Mouse (Mus musculus): ENCODE data around the gene Ccdc138. TPM values are rescaled to one million over a fixed set of nuclear protein-coding genes. Genes with fewer than 3 reads are reported as not detected.
"Not testable (repeated sequence)": the region's sequence is repeated elsewhere in the genome, so short reads cannot be mapped to it uniquely, and the experiment has no call there.

Ccdc138 gene
- total RNA-seq (2021): 1 to 10 TPM; 3.9 to 5.2 TPM

- peak; percentile 78 to 91 for DNase-seq (ENCODE audit: extremely low spot score in 1 of 2, low spot score in 1 of 2)
Measured at GRCm38 (mm10) chr10:58497320-58498284, at the start of gene Ccdc138. TSS of gene Ccdc138 (plus strand) at chr10:58497948.

GRCm38 (mm10) chr10:58451575-58451974 is 46.2 kb upstream of the Ccdc138 start:
- no peak for DNase-seq (ENCODE audit: extremely low spot score in 1 of 2, low spot score in 1 of 2)

- no peak for DNase-seq (ENCODE audit: extremely low spot score in 1 of 2, low spot score in 1 of 2)
Measured at GRCm38 (mm10) chr10:58452185-58452584, 45.6 kb upstream of the Ccdc138 start.

DNA sequence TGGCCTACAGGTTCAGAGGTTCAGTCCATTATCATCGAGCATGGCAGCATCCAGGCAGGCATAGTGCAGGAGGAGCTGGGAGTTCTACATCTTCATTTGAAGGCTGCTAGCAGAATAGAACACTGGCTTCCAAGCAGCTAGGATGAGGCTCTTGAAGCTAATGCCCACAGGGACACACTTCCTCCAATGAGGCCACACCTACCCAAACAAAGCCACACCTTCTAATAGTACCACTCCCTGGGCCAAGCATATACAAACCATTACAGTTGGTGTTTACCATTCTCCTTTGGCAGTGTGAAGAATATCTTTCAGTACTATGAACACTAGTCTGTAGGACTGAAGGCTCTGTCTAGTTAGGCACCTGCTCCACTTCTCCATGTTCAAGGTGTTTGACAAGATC is 37.9 kb upstream of the Ccdc138 start:
- no peak for DNase-seq (ENCODE audit: extremely low spot score in 1 of 2, low spot score in 1 of 2)

- no peak for DNase-seq (ENCODE audit: extremely low spot score in 1 of 2, low spot score in 1 of 2)
Measured at GRCm38 (mm10) chr10:58477086-58477755, 20.5 kb upstream of the Ccdc138 start.

DNA sequence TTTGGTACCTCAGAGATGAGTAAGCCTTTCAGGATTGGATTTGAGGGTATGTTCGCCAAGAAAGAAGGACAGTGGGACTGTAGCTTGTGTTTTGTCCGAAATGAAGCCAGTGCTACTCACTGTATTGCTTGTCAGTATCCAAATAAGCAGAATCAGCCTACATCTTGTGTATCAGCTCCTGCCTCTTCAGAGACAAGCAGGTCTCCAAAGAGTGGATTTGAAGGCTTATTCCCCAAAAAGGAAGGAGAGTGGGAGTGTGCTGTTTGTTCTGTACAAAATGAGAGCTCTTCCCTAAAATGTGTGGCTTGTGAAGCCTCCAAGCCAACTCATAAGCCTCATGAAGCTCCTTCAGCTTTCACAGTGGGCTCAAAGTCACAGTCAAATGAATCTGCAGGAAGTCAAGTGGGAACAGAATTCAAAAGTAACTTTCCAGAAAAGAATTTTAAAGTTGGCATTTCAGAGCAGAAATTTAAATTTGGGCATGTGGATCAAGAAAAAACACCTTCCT is 19.6 kb upstream of the Ccdc138 start:
- no peak for DNase-seq (ENCODE audit: extremely low spot score in 1 of 2, low spot score in 1 of 2)

DNA sequence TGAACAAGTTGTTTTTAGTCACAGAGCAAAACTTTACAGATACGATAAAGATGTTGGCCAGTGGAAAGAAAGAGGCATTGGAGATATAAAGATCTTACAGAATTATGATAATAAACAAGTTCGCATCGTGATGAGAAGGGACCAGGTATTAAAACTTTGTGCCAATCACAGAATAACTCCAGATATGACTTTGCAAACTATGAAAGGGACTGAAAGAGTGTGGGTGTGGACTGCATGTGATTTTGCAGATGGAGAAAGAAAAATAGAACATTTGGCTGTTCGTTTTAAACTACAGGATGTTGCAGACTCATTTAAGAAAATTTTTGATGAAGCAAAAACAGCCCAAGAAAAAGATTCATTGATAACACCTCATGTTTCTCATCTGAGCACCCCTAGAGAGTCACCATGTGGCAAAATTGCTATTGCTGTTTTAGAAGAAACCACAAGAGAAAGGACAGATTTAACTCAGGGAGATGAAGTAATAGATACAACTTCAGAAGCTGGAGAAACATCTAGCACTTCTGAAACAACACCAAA is 17.7 kb upstream of the Ccdc138 start:
- DNase-seq (ENCODE audit: extremely low spot score in 1 of 2, low spot score in 1 of 2): no peak

DNA sequence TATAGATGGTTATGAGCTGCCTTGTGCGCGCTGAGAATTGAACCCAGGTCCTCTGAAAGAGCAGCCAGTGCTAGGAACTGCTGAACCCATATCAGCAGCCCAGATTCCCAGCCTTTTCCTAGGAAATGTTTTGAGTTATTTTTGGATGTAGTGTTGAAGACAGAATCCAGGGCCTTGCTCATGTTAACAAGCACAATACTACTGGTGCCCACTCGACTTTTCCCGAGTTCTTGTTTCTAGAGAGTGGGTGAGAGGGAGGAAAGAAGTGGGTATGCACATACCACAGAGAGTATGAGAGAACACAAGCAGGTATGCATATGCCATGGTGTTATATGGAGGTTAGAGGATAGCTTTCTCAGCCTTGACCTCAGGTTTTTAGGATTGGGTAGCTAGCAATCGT is 6.7 kb upstream of the Ccdc138 start:
- DNase-seq (ENCODE audit: extremely low spot score in 1 of 2, low spot score in 1 of 2): no peak

GRCm38 (mm10) chr10:58495637-58496036 is 2.1 kb upstream of the Ccdc138 start:
- no peak for DNase-seq (ENCODE audit: extremely low spot score in 1 of 2, low spot score in 1 of 2)

DNA sequence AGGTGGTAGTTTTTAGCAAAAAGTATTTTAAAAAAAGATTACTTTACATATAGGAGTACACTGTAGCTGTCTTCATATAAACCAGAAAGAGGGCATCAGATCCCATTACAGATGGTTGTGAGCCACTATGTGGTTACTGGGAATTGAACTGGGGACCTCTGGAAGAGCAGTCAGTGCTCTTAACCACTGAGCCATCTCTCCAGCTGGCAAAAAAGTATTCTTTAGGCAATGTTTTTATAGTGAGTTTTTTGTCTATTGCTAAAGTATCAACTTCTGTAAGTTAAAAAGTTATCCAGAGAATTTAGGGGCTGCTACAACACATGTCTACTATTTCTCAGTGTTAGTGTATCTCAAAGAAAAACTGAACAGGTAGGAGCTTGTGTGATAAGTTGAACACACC is 1.0 kb upstream of the Ccdc138 start:
- no peak for DNase-seq (ENCODE audit: extremely low spot score in 1 of 2, low spot score in 1 of 2)

DNA sequence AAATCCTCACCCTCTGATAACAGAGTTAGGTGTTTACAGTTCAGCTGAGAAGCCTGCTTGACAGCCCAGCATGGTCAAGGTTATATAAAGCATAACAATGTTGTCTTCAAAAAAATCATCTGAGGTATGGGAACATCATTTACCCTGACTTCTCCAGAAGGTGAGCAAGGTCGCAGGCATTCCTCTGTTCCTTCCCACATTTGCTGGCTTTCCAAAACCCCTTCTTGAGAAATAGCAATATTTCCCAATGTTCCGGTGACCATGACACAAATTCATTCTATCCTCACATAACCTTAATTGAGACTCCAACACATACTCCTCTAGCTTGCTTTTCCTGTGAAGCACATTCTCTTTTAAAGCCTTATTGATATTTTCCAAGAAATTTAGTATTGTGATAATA is 768 bp downstream of the Ccdc138 start:
- DNase-seq (ENCODE audit: extremely low spot score in 1 of 2, low spot score in 1 of 2): no peak

DNA sequence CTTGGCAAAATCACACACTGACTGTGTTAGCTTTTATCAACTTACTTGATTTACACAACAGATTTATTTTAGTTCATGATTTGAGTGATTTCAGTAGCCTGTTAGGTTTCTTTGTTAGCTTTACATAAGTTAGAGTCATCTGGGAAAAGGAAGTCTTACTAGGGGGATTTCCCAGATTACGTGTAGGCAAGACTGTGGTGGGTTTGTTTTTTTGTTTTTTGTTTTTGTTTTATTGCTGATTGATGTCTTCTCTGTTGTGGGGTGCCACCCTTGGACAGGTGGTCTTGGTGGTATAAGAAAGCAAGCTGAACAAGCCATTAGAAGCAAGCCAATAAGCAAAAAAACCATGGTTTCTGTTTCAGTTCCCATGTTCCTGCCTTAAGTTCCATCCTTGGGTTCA is 31.6 kb downstream of the Ccdc138 start:
- DNase-seq (ENCODE audit: extremely low spot score in 1 of 2, low spot score in 1 of 2): no peak

GRCm38 (mm10) chr10:58530896-58531790 is 33.4 kb downstream of the Ccdc138 start:
- DNase-seq (ENCODE audit: extremely low spot score in 1 of 2, low spot score in 1 of 2): no peak

- no peak for DNase-seq (ENCODE audit: extremely low spot score in 1 of 2, low spot score in 1 of 2)
Measured at GRCm38 (mm10) chr10:58532177-58532576, 34.4 kb downstream of the Ccdc138 start.

- not testable (repeated sequence) for DNase-seq (ENCODE audit: extremely low spot score in 1 of 2, low spot score in 1 of 2)
Measured at GRCm38 (mm10) chr10:58536276-58536675, 38.5 kb downstream of the Ccdc138 start.

- DNase-seq (ENCODE audit: extremely low spot score in 1 of 2, low spot score in 1 of 2): no peak
Measured at GRCm38 (mm10) chr10:58540613-58541012, 42.9 kb downstream of the Ccdc138 start.

DNA sequence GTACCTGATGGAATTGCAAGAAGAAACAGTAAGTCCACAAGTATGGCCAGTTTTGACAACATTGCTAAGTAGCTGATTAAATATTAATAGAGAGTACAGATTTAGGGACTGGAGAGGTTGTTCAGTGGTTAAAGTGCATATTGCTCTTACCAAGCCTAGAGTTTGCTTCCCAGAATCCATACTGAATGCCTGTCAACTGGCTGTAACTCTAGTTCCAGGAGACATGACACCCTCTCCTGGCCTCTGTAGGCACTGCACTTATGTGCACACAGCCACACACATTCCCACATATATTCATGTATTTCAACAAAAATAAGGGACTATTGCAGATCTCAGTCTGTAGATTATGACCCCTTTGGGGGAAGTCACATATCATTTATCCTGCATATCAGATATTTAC is 51.0 kb downstream of the Ccdc138 start:
- DNase-seq (ENCODE audit: extremely low spot score in 1 of 2, low spot score in 1 of 2): no peak

DNA sequence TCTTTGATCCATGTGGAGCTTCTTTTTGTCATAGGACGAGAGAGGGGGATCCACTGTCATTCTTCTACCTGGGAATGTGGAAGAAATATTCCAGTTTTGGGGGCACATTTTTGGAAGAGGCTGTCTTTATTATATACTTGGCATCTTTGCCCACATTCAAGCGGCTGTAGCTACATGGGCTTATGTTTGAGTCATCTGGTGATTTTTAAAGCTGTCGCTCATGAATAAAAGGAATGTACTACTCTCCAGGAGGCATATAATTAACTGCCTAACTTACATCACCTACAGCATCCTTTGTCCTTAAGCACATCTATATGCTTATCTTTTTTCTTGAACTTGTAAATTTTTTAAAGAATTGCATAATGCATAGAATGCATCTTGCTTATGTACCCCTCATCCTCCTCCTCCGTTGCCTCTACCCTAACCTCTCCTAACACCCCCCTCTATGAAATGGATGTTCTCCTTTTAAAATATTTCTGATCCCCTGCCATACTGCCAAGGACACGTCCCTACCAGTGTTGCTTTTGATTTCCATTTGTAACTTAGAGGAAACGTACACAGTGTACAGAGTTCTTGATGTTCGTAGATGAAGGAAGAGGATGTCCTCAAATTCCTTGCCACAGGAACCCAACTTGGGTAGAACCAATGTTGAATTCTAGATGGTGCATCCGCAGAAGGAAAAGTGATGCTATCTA is 57.1 kb downstream of the Ccdc138 start:
- no peak for DNase-seq (ENCODE audit: extremely low spot score in 1 of 2, low spot score in 1 of 2)

GRCm38 (mm10) chr10:58559098-58559497 is 61.4 kb downstream of the Ccdc138 start:
- peak in 1 of 2 experiments; percentile 63 for DNase-seq (ENCODE audit: extremely low spot score in 1 of 2, low spot score in 1 of 2)
